Mouse (Mus musculus) adrenal gland, postnatal 10 days (tissue): ENCODE measurements around the gene Mmp14. TPM values are rescaled to one million over a fixed set of nuclear protein-coding genes. Genes with fewer than 3 reads are reported as not detected.

Source experiments
- DNase-seq: peaks from one replicate; pipeline ENCODE4 v3.0.0; 2021; ENCODE audit warnings: mixed read lengths
- total RNA-seq, 2 experiments: library from RNA; stranded (reverse); gene quantifications; 2 replicates each; pipeline ENCODE4 v1.2.3; 2021

The Mmp14 gene
- total RNA-seq, 2 experiments from 2014 or later = 127 to 128 TPM

DNA sequence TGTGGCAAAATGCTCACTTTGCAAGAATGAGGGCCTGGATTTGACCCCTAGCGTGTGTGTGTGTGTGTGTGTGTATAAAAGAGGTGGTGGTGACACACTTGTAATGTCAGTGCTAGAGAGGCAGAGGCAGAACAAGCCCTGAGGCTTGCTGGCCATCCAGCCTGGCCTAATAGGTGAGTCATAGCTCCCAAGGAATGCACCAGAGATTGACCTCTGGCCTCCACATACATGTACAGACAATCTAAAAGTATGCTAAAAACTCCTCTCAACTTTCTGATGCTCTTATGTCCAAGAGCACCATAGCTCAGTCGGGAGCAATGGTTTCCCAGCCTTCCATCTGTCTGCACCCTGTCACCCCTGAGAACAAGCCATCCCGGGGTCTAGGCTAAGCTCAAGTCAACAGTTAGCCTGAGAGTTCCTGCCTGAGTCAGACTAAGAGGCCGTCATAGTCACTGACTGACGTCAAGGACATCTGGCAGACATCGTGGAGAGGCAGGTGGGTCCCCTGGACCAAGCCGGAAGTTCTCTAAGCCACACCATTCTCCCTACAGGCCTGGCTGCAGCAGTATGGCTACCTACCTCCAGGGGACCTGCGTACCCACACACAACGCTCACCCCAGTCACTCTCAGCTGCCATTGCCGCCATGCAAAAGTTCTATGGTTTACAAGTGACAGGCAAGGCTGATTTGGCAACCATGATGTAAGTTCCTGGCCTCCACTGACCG lies 3.9 kb downstream of the Mmp14 start:
- DNase-seq = no peak

DNA sequence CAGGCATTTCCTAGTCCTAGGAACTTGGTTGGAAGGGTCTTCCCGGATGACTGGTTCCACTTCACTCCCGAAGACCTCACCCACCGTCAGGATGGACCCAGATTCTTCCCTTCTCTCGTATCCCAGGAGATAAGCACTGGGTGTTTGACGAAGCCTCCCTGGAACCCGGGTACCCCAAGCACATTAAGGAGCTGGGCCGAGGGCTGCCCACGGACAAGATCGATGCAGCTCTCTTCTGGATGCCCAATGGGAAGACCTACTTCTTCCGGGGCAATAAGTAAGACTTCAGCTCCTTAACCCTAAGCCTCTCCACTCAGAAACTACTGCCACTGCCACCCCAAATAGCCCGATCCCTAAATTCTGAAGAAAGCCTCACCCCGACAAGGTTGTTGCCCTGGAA lies 7.7 kb downstream of the Mmp14 start:
- no peak for DNase-seq

DNA sequence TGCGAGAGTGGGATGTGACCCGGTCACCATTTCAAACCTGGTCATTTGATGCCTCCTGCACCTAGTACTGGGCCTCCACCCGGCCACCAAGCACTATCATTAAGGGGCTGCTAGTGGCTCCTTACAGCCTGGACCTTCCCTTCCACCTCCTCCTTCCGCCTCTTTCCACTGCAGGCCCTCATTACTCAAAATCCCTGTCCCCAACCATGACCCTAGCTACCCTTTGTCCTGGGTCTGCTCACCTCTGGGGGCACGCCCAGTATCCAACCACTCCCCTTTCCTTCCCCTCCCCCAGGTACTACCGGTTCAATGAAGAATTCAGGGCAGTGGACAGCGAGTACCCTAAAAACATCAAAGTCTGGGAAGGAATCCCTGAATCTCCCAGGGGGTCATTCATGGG lies 8.2 kb downstream of the Mmp14 start:
- DNase-seq = no peak

DNA sequence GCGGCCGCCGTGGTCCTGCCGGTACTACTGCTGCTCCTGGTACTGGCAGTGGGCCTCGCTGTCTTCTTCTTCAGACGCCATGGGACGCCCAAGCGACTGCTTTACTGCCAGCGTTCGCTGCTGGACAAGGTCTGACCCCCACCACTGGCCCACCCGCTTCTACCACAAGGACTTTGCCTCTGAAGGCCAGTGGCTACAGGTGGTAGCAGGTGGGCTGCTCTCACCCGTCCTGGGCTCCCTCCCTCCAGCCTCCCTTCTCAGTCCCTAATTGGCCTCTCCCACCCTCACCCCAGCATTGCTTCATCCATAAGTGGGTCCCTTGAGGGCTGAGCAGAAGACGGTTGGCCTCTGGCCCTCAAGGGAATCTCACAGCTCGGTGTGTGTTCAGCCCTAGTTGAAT lies 9.1 kb downstream of the Mmp14 start:
- no peak for DNase-seq

DNA sequence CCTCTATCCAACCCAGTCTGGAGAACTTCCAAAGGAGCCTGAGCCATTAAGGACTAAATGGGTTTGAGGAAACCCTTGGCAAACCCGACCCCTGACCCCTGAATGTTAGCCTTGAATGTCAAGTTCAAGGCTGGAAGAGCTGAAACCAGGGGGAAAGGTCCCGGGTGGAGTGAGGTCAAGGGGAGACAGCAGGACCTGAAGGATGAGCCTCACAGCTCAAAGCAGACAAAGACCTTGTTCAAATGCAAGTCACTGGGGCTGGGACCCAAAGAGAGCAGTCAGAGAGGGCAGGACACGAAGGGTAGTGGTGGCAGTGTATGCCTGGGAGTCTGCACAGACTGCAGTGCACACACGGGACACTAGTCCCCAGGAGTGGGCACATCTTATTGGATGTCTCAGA lies 10.0 kb downstream of the Mmp14 start:
- DNase-seq = no peak

DNA sequence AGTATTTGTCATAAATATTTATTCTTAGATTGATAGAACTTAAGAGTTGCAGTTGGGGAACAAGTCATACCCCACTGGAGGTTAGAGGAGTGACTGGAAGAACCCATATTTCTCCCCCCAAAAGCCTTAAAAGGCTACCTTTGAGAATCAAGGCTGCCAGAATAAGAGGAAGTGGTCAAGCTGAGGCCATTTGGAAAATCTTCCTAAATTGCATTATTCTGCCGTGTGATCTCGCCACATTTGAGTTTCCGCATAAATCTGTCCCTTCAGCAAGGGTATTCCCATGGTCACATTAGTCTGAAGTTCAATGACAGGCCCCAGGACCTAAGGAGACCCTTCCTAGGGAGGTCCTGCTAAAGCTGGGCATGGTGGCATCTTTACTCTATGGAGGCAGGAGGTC lies 11.1 kb downstream of the Mmp14 start:
- DNase-seq = no peak

DNA sequence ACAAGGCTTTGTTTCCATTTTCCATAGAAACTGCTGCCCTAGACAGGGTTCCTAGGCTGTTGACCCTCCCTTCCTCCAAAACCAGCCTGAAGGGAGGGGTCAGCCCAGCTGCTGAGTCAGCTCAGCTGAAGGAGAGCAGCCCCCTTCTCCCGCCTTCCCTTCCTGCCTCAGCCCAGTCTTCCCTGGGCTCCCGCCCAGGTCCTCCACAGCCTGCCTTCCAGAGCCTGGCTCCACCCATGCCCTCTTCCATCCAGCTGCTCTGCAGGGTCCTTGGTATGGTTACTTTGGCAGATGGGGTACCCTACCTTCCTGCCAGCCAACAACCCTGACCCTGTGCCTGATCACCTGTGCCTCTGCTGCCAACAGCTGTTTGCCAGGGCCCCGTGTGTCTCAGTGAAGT lies 11.8 kb downstream of the Mmp14 start:
- peak; percentile 63 for DNase-seq

DNA sequence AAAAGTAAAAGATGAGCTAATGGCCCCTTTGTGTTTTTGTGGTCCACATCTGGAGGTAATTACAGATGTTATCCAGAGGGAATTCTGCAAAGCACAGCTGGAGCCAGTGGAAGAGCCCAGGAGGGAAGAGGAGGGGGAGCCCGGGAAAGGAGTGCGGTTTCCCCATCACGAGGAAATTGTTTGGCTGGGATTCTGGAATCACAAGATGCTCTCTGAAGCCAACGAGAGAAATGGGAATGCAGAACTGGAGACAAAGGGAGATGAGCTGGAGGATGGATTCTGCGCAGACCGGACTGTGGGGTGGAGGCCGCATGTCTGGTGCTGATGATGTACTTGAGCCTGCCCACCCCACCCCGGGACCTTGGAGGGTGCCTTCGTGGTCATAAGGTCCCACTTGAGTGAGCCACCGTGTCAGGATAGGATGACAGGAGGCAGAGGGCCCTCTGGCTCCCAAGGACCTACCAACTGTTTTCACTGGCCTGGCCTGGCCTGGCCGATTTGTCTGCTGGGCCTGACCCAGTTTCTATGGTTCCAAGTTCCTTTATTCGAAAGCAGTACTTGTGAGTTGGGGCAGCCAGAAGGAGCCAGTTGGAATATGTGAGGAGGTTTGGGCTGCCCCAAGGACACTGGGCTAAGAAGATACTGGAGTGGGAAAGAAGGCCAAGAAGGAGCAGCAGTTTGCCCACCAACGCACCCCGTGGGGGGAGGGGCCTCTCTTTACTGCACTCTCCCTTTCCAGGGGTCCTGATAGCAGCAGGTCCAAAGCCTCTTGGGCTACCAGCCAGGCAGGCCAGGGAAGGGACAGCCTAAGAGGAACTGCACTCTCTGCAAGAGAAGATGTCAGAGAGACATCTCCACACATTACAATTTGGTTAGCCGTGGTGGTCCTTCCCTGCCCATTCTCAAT lies 12.6 kb downstream of the Mmp14 start:
- peak; percentile 24 for DNase-seq

DNA sequence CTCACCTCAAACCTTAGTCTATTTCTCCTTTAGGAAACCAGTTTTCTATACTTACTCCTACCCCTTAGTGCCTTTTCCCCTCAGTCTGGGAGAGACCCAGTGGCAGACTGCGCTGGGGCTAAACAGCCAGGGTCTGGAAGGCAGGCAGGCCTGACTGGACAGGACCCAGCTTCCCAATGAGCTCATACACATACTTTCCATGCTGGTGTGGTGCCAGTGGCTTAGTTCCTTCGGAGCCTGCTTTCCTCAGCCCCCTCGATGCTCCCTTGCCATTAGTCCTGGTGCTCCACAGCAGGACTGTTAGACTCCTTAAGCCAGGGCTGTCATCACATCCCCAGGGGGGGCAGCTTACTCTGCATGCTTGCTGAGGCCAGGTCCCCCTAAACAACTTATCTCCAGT lies 14.1 kb downstream of the Mmp14 start:
- DNase-seq = no peak

DNA sequence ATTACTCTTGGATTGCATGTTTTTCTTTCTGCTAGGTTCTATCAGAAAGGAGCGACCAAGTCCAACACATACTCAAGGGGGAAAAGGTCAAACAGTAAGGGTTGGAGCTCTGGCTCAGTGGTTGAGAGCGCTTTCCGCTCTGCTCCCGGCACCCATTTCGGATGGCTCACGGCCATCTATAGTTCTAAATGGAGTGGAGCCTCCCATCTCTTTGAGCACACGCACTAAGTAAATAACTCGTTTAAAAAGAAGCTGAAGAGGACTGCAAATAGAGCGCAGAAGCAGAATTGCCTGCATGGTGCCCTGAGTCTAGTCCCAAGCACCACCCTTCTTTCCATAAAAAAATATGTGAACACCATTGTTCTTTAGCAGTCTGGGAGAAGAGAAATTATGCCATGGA lies 22.2 kb downstream of the Mmp14 start:
- no peak for DNase-seq

DNA sequence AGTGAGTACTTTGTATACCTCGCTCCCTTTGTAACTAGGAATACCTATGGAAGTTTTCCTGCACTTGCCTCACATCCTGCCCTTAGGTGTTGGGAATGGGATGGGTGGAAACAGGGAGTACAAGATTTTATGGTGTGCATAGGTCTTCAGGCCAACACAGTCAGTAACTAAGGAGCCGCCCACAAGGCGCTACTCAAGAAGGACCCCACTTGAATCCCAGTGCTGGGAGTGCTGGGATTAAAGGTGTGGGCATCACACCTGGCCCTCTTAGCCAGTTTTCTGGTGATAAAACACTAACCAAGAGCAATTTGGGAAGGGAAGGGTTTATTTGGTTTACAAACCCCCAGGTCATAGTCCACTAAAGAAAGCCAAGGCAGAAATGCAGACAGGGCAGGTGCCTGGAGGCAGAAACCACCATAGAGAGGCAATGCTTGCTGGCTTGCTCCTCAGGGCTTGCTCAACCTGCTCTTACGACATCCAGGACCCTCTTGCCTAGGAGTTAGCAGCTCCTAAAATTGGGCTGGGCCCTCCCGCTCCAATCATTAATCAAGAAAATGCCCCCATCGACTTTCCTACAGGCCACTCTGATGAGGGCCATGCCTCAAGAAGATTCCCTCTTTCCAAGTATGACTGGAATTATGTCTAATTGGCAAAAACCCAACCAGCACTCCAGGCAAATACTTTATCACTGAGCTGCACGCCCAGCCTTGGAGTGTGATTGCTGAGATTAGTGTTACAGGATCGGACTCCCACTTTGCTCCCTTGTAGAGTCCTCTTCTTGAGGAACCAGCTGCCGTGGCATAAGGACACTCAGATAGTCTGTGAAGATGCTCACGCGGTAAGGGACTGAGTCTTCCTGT lies 23.5 kb downstream of the Mmp14 start:
- no peak for DNase-seq

DNA sequence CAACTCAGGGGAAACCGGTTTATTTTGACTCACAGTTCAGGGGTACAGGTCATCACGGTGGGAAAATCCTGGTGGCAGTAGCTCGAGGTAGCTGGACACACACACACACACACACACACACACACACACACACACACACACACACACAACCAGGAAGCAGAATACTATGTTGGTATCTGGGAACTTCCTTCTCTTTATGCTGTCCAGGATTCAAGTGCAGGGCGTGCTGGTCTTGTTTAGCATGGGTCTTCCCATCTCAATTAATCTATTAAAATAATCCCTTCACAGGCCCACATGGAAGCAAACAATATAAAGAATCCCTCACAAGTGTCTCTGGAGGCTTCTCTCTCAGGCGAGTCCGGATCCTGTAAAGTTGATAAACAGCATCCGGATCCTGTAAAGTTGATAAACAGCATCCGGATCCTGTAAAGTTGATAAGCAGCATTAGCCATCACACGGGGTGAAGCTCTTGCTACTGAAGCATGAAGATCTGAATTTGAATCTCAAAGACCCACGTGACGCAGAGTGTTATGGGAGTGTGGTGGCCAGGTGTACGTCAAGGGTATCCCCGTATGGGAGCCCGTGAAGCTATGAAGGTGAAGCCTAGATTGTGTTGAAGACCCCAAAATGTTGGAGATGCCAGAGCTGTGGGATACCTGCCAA lies 26.6 kb downstream of the Mmp14 start:
- DNase-seq = no peak

DNA sequence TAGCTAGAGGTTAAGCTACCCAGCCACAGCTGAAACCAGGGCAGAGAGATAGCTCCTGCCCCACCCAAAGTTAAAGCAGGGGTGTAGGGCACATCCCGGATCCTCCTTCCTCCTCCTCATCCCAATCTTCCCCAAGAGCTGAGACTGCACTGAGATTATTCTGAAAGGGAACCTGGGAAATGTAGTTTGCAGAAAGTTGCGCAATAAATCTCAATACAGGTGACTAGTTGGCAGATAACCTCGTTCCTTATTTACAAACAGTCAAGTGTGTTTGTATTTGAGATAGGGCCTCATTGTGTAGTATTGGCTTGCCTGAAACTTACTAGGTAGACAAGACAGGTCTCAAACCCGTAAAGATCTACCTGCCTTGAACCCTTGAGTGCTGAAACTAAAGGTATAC lies 30.7 kb downstream of the Mmp14 start:
- no peak for DNase-seq

DNA sequence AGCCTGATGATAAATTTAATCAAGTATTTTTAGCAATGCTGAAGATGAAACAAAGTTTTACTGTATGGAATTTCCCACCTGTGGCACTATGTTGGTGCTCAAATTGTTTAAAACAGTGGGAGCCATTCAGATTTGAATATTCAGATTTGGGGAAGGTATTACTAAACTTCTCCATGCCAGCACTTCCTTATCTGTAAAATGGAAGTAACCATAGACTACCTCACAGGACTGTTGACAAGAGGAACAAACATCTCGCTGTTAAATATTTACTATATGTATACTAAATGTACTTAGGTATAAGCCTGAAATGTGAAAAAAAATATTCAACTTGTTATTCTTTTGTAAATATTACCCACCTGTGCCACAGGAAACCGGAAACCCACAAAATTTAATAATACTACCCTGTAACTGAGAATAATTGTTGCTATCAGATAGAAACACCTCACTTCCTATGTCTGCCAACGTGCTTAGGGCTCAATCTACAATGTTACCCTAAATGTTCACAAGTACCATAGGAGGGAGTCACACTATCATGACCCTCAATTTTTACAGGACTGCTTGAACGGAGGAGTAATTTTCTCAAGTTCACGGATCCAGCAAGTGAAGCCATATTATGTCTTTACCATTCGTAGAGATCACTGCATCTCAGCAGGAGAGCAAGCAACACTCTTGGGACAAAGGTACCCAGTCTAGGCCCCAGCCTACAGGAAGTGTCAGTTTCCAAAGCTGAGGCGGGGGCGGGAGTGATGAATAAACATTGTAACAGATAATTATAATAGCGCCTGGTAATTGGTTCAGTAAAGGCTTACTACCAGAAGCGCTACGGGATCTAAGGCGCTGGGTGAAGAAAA lies 31.9 kb downstream of the Mmp14 start:
- no peak for DNase-seq

DNA sequence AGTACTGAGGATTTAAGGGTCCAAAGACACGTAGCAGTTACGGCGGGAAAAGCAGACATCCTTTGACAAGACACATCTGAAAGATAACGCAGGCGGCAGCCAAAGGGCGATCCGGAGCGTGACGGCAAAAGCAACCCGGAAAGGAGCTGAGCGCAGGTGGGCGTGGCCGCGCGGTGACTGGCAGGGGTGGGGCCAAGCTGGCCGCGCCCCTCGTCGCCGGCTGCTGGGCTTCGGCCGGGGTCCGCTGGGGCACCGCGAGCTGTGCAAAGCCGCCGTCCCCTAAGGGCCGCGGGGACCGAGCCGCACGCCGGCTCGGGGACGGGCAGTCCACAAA lies 32.5 kb downstream of the Mmp14 start, which contains the start of gene Lrp10:
Lrp10 (plus strand) TSS at position 179 of the 334 bp plus-strand sequence.
- peak; percentile 94 for DNase-seq

DNA sequence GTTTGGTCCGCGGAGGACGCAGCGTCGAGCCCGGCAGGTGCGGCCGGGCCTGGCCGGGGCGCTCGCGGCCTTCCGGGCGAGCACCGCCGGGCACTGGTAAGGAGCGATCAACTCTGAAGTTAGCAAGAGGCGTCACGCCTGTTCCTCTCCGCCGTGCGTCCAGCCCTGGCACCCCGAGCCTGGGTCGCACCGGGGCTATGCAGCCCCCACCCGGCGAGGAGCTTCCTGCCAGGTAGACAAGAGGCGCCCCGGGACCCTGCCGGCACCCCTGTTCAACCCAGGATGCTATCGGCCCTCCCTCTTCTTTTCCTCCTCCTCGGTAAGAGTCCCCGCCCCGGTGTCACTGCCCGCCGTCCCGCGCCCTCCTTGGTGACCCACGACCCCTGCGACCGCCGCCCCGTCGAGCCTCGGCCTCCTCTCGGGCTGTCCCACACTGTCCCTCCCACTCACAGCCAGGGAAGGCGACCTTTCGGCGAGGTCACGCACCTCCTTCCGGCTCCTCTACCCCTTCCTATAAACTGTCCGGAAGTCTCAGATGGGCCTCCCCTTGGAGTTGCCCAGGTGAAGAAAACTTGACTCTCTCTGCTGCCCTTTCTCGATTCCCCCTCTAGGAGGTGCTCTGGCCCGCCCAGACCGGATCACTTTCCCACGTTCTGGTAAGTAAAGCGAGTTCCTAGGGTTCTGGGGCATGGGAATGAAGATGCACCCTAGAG lies 33.0 kb downstream of the Mmp14 start:
- peak; percentile 76 for DNase-seq

DNA sequence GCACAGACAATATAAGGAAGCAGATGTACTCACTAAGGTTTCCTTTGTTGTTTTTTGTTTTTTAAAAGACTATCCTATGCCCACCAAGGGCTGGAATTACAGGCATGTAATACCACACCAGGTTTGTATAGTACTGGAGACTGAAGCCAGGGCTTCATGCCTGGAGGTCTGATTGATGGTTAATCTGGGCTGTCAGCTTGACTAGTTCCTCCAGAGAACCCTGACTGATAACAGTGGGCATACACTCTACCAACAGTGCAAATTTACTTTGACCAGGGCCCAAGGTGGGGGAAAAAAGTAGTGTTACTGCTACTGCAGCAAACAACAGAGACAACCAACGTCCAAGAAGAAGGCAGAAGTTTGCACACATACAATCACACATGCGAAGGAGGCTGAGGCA lies 40.1 kb downstream of the Mmp14 start:
- no peak for DNase-seq

DNA sequence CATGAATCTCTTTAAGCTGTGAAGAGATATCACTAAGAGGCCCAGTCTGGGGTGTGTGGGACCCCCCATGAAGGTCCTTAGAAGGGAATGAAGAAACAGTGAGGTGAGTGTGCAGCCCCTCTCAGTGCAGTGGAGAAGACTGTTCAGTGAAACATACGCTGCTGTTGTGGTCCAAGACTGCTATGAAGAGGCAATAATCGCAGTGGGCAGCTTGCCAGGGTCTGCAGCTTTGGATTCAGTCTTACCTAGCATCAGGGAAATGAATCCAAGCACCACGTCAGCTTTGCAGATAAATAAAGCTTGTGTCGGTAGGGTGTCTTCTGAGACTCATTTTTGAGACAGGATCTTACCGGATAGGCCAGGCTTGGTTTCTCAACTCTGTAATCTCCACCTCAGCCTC lies 41.3 kb downstream of the Mmp14 start:
- DNase-seq = no peak

DNA sequence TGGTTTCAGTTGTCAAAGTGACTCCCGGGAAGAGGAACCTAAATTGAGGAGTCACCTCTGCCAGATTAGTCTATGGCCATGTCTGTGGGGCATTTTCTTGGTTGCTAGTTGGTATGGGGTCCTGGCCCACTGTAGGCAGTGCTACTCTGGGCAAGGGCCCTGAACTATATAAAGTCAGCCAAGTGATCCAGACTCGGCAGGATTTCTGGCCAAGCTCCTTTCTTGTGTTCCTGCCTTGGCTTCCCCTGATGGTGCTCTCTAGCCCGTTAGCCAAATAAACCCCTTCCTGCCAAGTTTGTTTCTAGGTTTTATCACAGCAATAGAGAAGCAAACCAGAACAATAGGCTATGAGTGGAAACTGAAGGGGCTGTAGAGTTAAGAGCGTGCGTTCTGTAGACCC lies 43.3 kb downstream of the Mmp14 start:
- DNase-seq = no peak
